Mouse (Mus musculus): Measurements from ENCODE around the gene Urb1.

DNA sequence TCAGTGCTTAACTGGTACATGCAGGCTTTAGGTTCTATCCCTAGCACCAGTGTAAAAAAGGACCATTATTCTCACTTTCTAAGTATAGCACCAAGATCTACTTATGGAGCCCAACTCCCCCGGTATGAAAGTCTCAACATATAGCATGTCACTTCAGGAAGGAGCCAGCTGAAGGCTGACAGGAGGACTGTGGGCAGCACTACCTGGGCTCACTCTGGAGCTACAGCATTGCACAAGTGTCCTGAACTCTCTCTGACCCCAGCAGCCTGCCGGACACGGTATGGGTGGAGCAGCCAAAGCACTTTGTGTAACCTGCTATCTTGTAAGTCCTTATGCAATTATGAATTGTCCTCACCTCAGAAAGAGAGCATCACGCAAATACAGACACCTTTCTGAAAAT, 25.0 kb downstream of the Urb1 start:
- TF ChIP-seq ZC3H11A (IDR thresholded peaks at IDR 0.05; ENCODE audit: borderline replicate concordance, low read depth, low read length): no peak
- no peak for TF ChIP-seq MAFK (IDR thresholded peaks at IDR 0.05; ENCODE audit: insufficient read depth, low read depth, low read length)
- TF ChIP-seq HCFC1 (IDR thresholded peaks at IDR 0.05; ENCODE audit: borderline replicate concordance, insufficient read depth, low read length): no peak
- no peak for TF ChIP-seq ZNF384 (IDR thresholded peaks at IDR 0.05; ENCODE audit: low read depth, low read length)

Measured in ES-E14 (cell line).